Mouse (Mus musculus): ENCODE data around the gene 4931428L18Rik. TPM values are rescaled to one million over a fixed set of nuclear protein-coding genes. Genes with fewer than 3 reads are reported as not detected.

The 4931428L18Rik gene
- total RNA-seq (2012; rRNA removed) (not detected in 2 replicates), polyA plus RNA-seq (2012; ENCODE audit: insufficient read depth in 1 of 2, insufficient read length in 2 of 2, low read depth in 1 of 2, low replicate concordance in 2 of 2, missing spikeins in 1 of 2) (not detected)

- Histone ChIP-seq H3K27me3 (ENCODE audit: control insufficient read depth in 1 of 2, insufficient read depth in 2 of 2, low read length in 2 of 2) (no peaks in the 10 kb centered on the region), H3K9ac (ENCODE audit: control insufficient read depth, low read depth, low read length, poor library complexity, severe bottlenecking) (no peak within 1 kb of the TSS), H3K27ac (ENCODE audit: control insufficient read depth, low read depth, low read length) (no peak within 1 kb of the TSS), H3K4me3 (ENCODE audit: control insufficient read depth in 1 of 2, insufficient read depth in 1 of 2, low read depth in 2 of 2, low read length in 2 of 2) (no peak within 1 kb of the TSS), H3K79me2 (ENCODE audit: control insufficient read depth, insufficient read depth, low read length, poor library complexity) (no peaks in the 10 kb centered on the region), H3K4me1 (ENCODE audit: control insufficient read depth in 1 of 2, insufficient read depth in 2 of 2, low read length in 2 of 2) (no peaks in the 10 kb centered on the region), H3K9me3 (replicated peaks; ENCODE audit: insufficient read depth, low read length) (no peaks in the 10 kb centered on the region), H3K36me3 (ENCODE audit: control insufficient read depth in 1 of 2, insufficient read depth in 2 of 2, low read length in 2 of 2) (no peaks in the 10 kb centered on the region)
- TF ChIP-seq POLR2AphosphoS2 (IDR thresholded peaks at IDR 0.05; ENCODE audit: low read length) (no peak), TBP (IDR thresholded peaks at IDR 0.05; ENCODE audit: low read depth, low read length) (no peak), MAX (IDR thresholded peaks at IDR 0.05; ENCODE audit: low read length) (no peak), USF2 (IDR thresholded peaks at IDR 0.05; ENCODE audit: borderline replicate concordance in 1 of 2, insufficient read depth in 1 of 2, low read depth in 1 of 2, low read length in 2 of 2) (no peak), KAT2A (conservative IDR thresholded peaks at IDR 0.05; ENCODE audit: low read depth, low read length) (no peak), ZMIZ1 (IDR thresholded peaks at IDR 0.05; ENCODE audit: low read depth, low read length) (no peak), TCF12 (IDR thresholded peaks at IDR 0.05; ENCODE audit: low read depth, low read length) (no peak), ELF1 (IDR thresholded peaks at IDR 0.05; ENCODE audit: low read depth, low read length) (no peak), ZNF384 (IDR thresholded peaks at IDR 0.05; ENCODE audit: low read depth, low read length) (no peak), MYC (IDR thresholded peaks at IDR 0.05; ENCODE audit: low read depth, low read length) (no peak), MEF2A (IDR thresholded peaks at IDR 0.05; ENCODE audit: extremely low read depth, insufficient replicate concordance, low read depth, low read length, poor library complexity, severe bottlenecking) (no peak), RCOR1 (IDR thresholded peaks at IDR 0.05; ENCODE audit: low read depth, low read length) (no peak), RAD21 (IDR thresholded peaks at IDR 0.05; ENCODE audit: low read depth, low read length) (no peak), MYB (IDR thresholded peaks at IDR 0.05; ENCODE audit: low read depth, low read length) (no peak), BHLHE40 (IDR thresholded peaks at IDR 0.05; ENCODE audit: borderline replicate concordance, low read depth, low read length) (no peak), CTCF (IDR thresholded peaks at IDR 0.05 in 2 of 3, conservative IDR thresholded peaks at IDR 0.05 in 1 of 3; ENCODE audit: control insufficient read depth in 1 of 3, insufficient read depth in 1 of 3, low read depth in 2 of 3, low read length in 3 of 3, poor library complexity in 1 of 3, severe bottlenecking in 1 of 3) (no peak), MXI1 (IDR thresholded peaks at IDR 0.05; ENCODE audit: low read depth, low read length) (no peak), MAZ (IDR thresholded peaks at IDR 0.05; ENCODE audit: low read depth, low read length) (no peak), POLR2AphosphoS5 (IDR thresholded peaks at IDR 0.05; ENCODE audit: borderline replicate concordance, low read depth, low read length) (no peak)
- peak; percentile 1 for DNase-seq (ENCODE audit: low read depth, low spot score)
Measured at GRCm38 (mm10) chr1:31222564-31222963, at the start of gene 4931428L18Rik, which contains the start of gene Pih1d3. TSS of gene 4931428L18Rik (minus strand) at chr1:31222684. TSS of gene Pih1d3 (plus strand) at chr1:31222838.

- H3K27ac ChIP-seq (ENCODE audit: control insufficient read depth, low read depth, low read length): no peak overlapping the region
- H3K4me1 ChIP-seq (ENCODE audit: control insufficient read depth in 1 of 2, insufficient read depth in 2 of 2, low read length in 2 of 2): no peaks in the 10 kb centered on the region
- no peaks in the 10 kb centered on the region for H3K27me3 ChIP-seq (ENCODE audit: control insufficient read depth in 1 of 2, insufficient read depth in 2 of 2, low read length in 2 of 2)
- no peak overlapping the region for H3K9ac ChIP-seq (ENCODE audit: control insufficient read depth, low read depth, low read length, poor library complexity, severe bottlenecking)
- no peaks in the 10 kb centered on the region for H3K9me3 ChIP-seq (replicated peaks; ENCODE audit: insufficient read depth, low read length)
- no peak overlapping the region for H3K4me3 ChIP-seq (ENCODE audit: control insufficient read depth in 1 of 2, insufficient read depth in 1 of 2, low read depth in 2 of 2, low read length in 2 of 2)
- H3K79me2 ChIP-seq (ENCODE audit: control insufficient read depth, insufficient read depth, low read length, poor library complexity): no peaks in the 10 kb centered on the region
- TF ChIP-seq MYB (IDR thresholded peaks at IDR 0.05; ENCODE audit: low read depth, low read length): no peak
- no peak for TF ChIP-seq ZC3H11A (IDR thresholded peaks at IDR 0.05; ENCODE audit: low read depth, low read length)
- no peak for TF ChIP-seq NELFE (IDR thresholded peaks at IDR 0.05; ENCODE audit: low read depth, low read length)
- TF ChIP-seq SMC3 (IDR thresholded peaks at IDR 0.05; ENCODE audit: low read depth, low read length): no peak
- TF ChIP-seq ZNF384 (IDR thresholded peaks at IDR 0.05; ENCODE audit: low read depth, low read length): no peak
- TF ChIP-seq MAFK (IDR thresholded peaks at IDR 0.05; ENCODE audit: borderline replicate concordance, low read depth, low read length): no peak
- no peak for TF ChIP-seq HCFC1 (IDR thresholded peaks at IDR 0.05; ENCODE audit: low read depth, low read length)
- TF ChIP-seq ZKSCAN1 (IDR thresholded peaks at IDR 0.05; ENCODE audit: low read depth, low read length): no peak
- TF ChIP-seq E2F4 (IDR thresholded peaks at IDR 0.05; ENCODE audit: borderline replicate concordance, low read depth, low read length): no peak
- no peak for TF ChIP-seq RAD21 (IDR thresholded peaks at IDR 0.05; ENCODE audit: low read depth, low read length)
- no peak for TF ChIP-seq NRF1 (IDR thresholded peaks at IDR 0.05; ENCODE audit: insufficient read depth, low read depth, low read length, poor library complexity, severe bottlenecking)
- no peak for DNase-seq (ENCODE audit: low read depth, low spot score)
- no peaks in the 10 kb centered on the region for H3K36me3 ChIP-seq (ENCODE audit: control insufficient read depth in 1 of 2, insufficient read depth in 2 of 2, low read length in 2 of 2)
Measured at GRCm38 (mm10) chr1:31260218-31260923, 37.9 kb upstream of the 4931428L18Rik start.

Data from MEL (cell line).